Mouse (Mus musculus): Measurements from ENCODE around the gene Ces2b. TPM values are rescaled to one million over a fixed set of nuclear protein-coding genes. Genes with fewer than 3 reads are reported as not detected.
"Not testable (repeated sequence)": the region's sequence is repeated elsewhere in the genome, so short reads cannot be mapped to it uniquely, and the experiment has no call there.

Ces2b gene
- polyA plus RNA-seq, 1 experiment from 2014 or later, result not detected

- no peaks in the 10 kb centered on the region for H3K36me3 ChIP-seq
- H3K27ac ChIP-seq, result no peak overlapping the region
- H3K4me1 ChIP-seq, result no peaks in the 10 kb centered on the region
- 65% methylated on average over 4 of the region's 4 CpGs for WGBS
- H3K4me2 ChIP-seq (replicated peaks), result no peak overlapping the region
- no peak for ATAC-seq (ENCODE audit: low FRiP score, low read depth)
- no peak overlapping the region for H3K9ac ChIP-seq
- no peaks in the 10 kb centered on the region for H3K9me3 ChIP-seq
- H3K27me3 ChIP-seq, result no peaks in the 10 kb centered on the region
- H3K4me3 ChIP-seq, result no peak overlapping the region
Measured at GRCm38 (mm10) chr8:104847741-104848462, 16.5 kb downstream of the Ces2b start.

GRCm38 (mm10) chr8:104866844-104867531 is 35.6 kb downstream of the Ces2b start:
- not testable (repeated sequence) for H3K27ac ChIP-seq; H3K9me3 ChIP-seq; H3K4me2 ChIP-seq (replicated peaks); H3K4me3 ChIP-seq; H3K4me1 ChIP-seq; H3K9ac ChIP-seq; H3K36me3 ChIP-seq; H3K27me3 ChIP-seq; ATAC-seq (ENCODE audit: low FRiP score, low read depth)
- no CpG with 5 or more reads among the region's 4 CpGs for WGBS

- no CpG with 5 or more reads among the region's 2 CpGs for WGBS
Measured at GRCm38 (mm10) chr8:104868876-104869275, 37.5 kb downstream of the Ces2b start.

GRCm38 (mm10) chr8:104886223-104886926 is 55.0 kb downstream of the Ces2b start:
- WGBS, result no CpG with 5 or more reads among the region's 4 CpGs

More at GRCm38 (mm10) chr8:104868876-104869275, 37.5 kb downstream of the Ces2b start:
- H3K4me1 ChIP-seq; H3K36me3 ChIP-seq; H3K4me2 ChIP-seq (replicated peaks); H3K27me3 ChIP-seq; H3K9me3 ChIP-seq; H3K9ac ChIP-seq; H3K4me3 ChIP-seq; ATAC-seq (ENCODE audit: low FRiP score, low read depth); H3K27ac ChIP-seq: not testable (repeated sequence)

More at GRCm38 (mm10) chr8:104886223-104886926, 55.0 kb downstream of the Ces2b start:
- H3K27ac ChIP-seq; ATAC-seq (ENCODE audit: low FRiP score, low read depth); H3K4me1 ChIP-seq; H3K9me3 ChIP-seq; H3K27me3 ChIP-seq; H3K4me3 ChIP-seq; H3K4me2 ChIP-seq (replicated peaks); H3K9ac ChIP-seq; H3K36me3 ChIP-seq: not testable (repeated sequence)

Other genes with a start within 250 kb of the Ces2b start
- gene Pdp2, start 240.1 kb upstream of the Ces2b start, polyA plus RNA-seq (2015; fragmentation: Nextera tagmentation; extraction: Ambion mirVana), result 13.8 and 14.0 TPM in 2 replicates
- gene Cdh16, start 207.2 kb upstream of the Ces2b start, polyA plus RNA-seq (2015; fragmentation: Nextera tagmentation; extraction: Ambion mirVana), result 0.22 TPM in 1 of 2 replicates, not detected in the other
- 18.1 TPM in 2 replicates for gene Rrad, start 200.2 kb upstream of the Ces2b start, polyA plus RNA-seq (2015; fragmentation: Nextera tagmentation; extraction: Ambion mirVana)
- gene Ciao2b, start 189.6 kb upstream of the Ces2b start, polyA plus RNA-seq (2015; fragmentation: Nextera tagmentation; extraction: Ambion mirVana), result 88.9 and 89.4 TPM in 2 replicates
- not detected in 2 replicates for gene Ces2a, start 97.6 kb upstream of the Ces2b start, polyA plus RNA-seq (2015; fragmentation: Nextera tagmentation; extraction: Ambion mirVana)
- not detected in 2 replicates for gene Ces2c, start 15.5 kb downstream of the Ces2b start, polyA plus RNA-seq (2015; fragmentation: Nextera tagmentation; extraction: Ambion mirVana)
- gene Ces2e, start 94.7 kb downstream of the Ces2b start, polyA plus RNA-seq (2015; fragmentation: Nextera tagmentation; extraction: Ambion mirVana), result 0.06 TPM in 1 of 2 replicates, not detected in the other
- gene Ces2f, start 115.8 kb downstream of the Ces2b start, polyA plus RNA-seq (2015; fragmentation: Nextera tagmentation; extraction: Ambion mirVana), result 0.06 and 0.13 TPM in 2 replicates
- 0.05 and 0.24 TPM in 2 replicates for gene Ces2g, start 130.1 kb downstream of the Ces2b start, polyA plus RNA-seq (2015; fragmentation: Nextera tagmentation; extraction: Ambion mirVana)
- not detected in 2 replicates for gene Ces2h, start 169.3 kb downstream of the Ces2b start, polyA plus RNA-seq (2015; fragmentation: Nextera tagmentation; extraction: Ambion mirVana)
- not detected in 2 replicates for gene Ces3a, start 217.0 kb downstream of the Ces2b start, polyA plus RNA-seq (2015; fragmentation: Nextera tagmentation; extraction: Ambion mirVana)